Mouse (Mus musculus): ENCODE data around the gene Lad1. TPM values are rescaled to one million over a fixed set of nuclear protein-coding genes. Genes with fewer than 3 reads are reported as not detected.

Lad1 gene
- polyA plus RNA-seq, 1 experiment from 2014 or later, result 1.3 TPM

DNA sequence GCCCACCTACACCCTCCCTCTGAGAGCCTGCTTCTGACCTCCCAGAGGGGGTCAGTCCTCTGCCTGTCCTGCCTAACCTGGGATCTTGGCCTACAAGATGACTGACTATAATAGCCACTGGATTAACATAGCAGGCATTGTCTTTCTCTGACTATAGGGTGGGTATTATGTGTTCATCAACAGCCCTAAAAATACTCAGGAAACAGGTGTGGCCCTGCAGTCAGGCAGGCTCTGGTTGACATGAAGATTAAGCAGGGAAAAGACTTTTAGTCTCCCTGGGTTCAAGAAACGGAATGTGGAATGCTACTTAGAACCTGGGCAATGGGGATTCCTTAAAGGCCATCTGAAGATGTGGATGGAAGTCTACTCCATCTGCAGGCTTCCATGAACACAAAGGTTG lies 19.9 kb upstream of the Lad1 start:
- DNase-seq (ENCODE audit: low spot score), result no peak
- Histone ChIP-seq H3K9ac (ENCODE audit: low read depth, low read length) (no peak overlapping the region), H3K27me3 (ENCODE audit: control insufficient read depth, insufficient read depth, low read length) (peaks cover 4% of the 10 kb centered on the region), H3K27ac (ENCODE audit: low read depth, low read length) (no peak overlapping the region), H3K9me3 (ENCODE audit: control insufficient read depth, low read length) (no peaks in the 10 kb centered on the region), H3K4me2 (replicated peaks; ENCODE audit: low read depth, low read length) (no peak overlapping the region), H3K4me3 (ENCODE audit: low read depth, low read length) (no peak overlapping the region), H3K4me1 (replicated peaks; ENCODE audit: control insufficient read depth, insufficient read depth, low read length) (peaks cover 5% of the 10 kb centered on the region; the same call in 1 of the 2 replicates), H3K36me3 (ENCODE audit: control insufficient read depth, insufficient read depth, low read length) (no peaks in the 10 kb centered on the region)
- WGBS, result 86% methylated on average over 1 of the region's 1 CpGs
- ATAC-seq (ENCODE audit: low FRiP score), result no peak

GRCm38 (mm10) chr1:135799109-135799627 lies 19.2 kb upstream of the Lad1 start:
- Histone ChIP-seq H3K27me3 (ENCODE audit: control insufficient read depth, insufficient read depth, low read length) (no peaks in the 10 kb centered on the region; the same call in 1 of the 2 replicates), H3K36me3 (ENCODE audit: control insufficient read depth, insufficient read depth, low read length) (no peaks in the 10 kb centered on the region), H3K4me1 (replicated peaks; ENCODE audit: control insufficient read depth, insufficient read depth, low read length) (peaks cover 5% of the 10 kb centered on the region; the same call in 1 of the 2 replicates), H3K27ac (ENCODE audit: low read depth, low read length) (no peak overlapping the region), H3K9me3 (ENCODE audit: control insufficient read depth, low read length) (no peaks in the 10 kb centered on the region), H3K9ac (ENCODE audit: low read depth, low read length) (no peak overlapping the region), H3K4me2 (replicated peaks; ENCODE audit: low read depth, low read length) (no peak overlapping the region), H3K4me3 (ENCODE audit: low read depth, low read length) (no peak overlapping the region)
- 73% methylated on average over 8 of the region's 8 CpGs for WGBS
- no peak for ATAC-seq (ENCODE audit: low FRiP score)
- no peak for DNase-seq (ENCODE audit: low spot score)

DNA sequence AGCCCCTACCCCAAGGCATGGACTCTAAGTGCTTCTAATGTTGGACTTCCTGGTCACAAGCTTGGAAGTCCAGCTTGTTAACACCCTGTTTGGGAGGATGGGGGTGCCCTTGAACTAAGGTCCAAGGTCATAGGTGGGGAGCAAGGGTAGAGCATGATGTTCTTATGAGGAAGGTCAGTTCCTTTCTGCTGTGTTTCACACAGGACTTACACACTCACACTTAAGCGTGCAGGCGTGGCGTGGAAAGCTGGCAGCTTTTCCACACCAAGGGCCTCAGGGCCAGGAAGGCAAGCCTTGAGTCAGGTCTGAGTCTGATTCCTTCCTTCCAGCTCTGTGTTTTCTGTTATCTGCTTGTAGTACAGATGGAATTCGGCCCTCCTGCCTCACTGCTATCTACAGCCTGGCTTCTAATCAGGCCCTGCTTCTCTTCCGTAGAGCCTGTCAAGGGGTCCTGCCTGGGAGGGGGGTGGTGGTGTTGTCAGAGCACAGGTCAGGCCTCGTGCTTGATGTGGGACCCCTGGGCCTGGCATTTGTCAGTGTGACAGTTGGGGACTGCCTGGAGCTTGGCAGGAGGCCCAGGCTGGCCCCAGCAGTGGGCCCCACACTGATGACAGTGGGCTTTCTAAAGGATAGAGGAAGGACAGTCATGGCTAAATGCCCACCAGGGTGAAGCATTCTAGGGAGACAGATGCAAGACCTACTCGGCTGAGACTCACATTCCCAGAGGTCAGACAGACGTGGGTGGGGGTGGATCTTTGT lies 18.0 kb upstream of the Lad1 start:
- ATAC-seq (ENCODE audit: low FRiP score) (0 out of 2 replicates have a peak, but pooled peaks have one; percentile 35), DNase-seq (ENCODE audit: low spot score) (no peak)
- H3K4me2 ChIP-seq (replicated peaks; ENCODE audit: low read depth, low read length), result no peak overlapping the region
- no peak overlapping the region for H3K9ac ChIP-seq (ENCODE audit: low read depth, low read length)
- WGBS, result 44% methylated on average over 8 of the region's 8 CpGs
- H3K27me3 ChIP-seq (ENCODE audit: control insufficient read depth, insufficient read depth, low read length), result no peaks in the 10 kb centered on the region; the same call in 1 of the 2 replicates
- no peak overlapping the region for H3K27ac ChIP-seq (ENCODE audit: low read depth, low read length)
- no peaks in the 10 kb centered on the region for H3K9me3 ChIP-seq (ENCODE audit: control insufficient read depth, low read length)
- no peaks in the 10 kb centered on the region for H3K36me3 ChIP-seq (ENCODE audit: control insufficient read depth, insufficient read depth, low read length)
- H3K4me3 ChIP-seq (ENCODE audit: low read depth, low read length), result no peak overlapping the region
- 0 out of 2 replicates have a peak, but pooled peaks cover 5% of the 10 kb centered on the region for H3K4me1 ChIP-seq (replicated peaks; ENCODE audit: control insufficient read depth, insufficient read depth, low read length)

- Histone ChIP-seq H3K36me3 (ENCODE audit: control insufficient read depth, insufficient read depth, low read length) (no peaks in the 10 kb centered on the region), H3K9ac (ENCODE audit: low read depth, low read length) (no peak overlapping the region), H3K9me3 (ENCODE audit: control insufficient read depth, low read length) (no peaks in the 10 kb centered on the region), H3K27ac (ENCODE audit: low read depth, low read length) (no peak overlapping the region), H3K4me2 (replicated peaks; ENCODE audit: low read depth, low read length) (no peak overlapping the region), H3K4me1 (replicated peaks; ENCODE audit: control insufficient read depth, insufficient read depth, low read length) (no peaks in the 10 kb centered on the region), H3K4me3 (ENCODE audit: low read depth, low read length) (no peak overlapping the region), H3K27me3 (ENCODE audit: control insufficient read depth, insufficient read depth, low read length) (no peaks in the 10 kb centered on the region)
- ATAC-seq (ENCODE audit: low FRiP score) (no peak), DNase-seq (ENCODE audit: low spot score) (no peak)
- WGBS, result 53% methylated on average over 10 of the region's 10 CpGs
Measured at GRCm38 (mm10) chr1:135807546-135807945, 10.9 kb upstream of the Lad1 start.

- Histone ChIP-seq H3K27ac (ENCODE audit: low read depth, low read length) (no peak overlapping the region), H3K27me3 (ENCODE audit: control insufficient read depth, insufficient read depth, low read length) (no peaks in the 10 kb centered on the region), H3K4me1 (replicated peaks; ENCODE audit: control insufficient read depth, insufficient read depth, low read length) (no peaks in the 10 kb centered on the region), H3K4me2 (replicated peaks; ENCODE audit: low read depth, low read length) (no peak overlapping the region), H3K36me3 (ENCODE audit: control insufficient read depth, insufficient read depth, low read length) (no peaks in the 10 kb centered on the region), H3K9me3 (ENCODE audit: control insufficient read depth, low read length) (no peaks in the 10 kb centered on the region), H3K4me3 (ENCODE audit: low read depth, low read length) (no peak overlapping the region), H3K9ac (ENCODE audit: low read depth, low read length) (no peak overlapping the region)
- WGBS, result 80% methylated on average over 2 of the region's 2 CpGs
- ATAC-seq (ENCODE audit: low FRiP score) (no peak), DNase-seq (ENCODE audit: low spot score) (no peak)
Measured at GRCm38 (mm10) chr1:135810180-135810579, 8.2 kb upstream of the Lad1 start.

- Histone ChIP-seq H3K27me3 (ENCODE audit: control insufficient read depth, insufficient read depth, low read length) (no peaks in the 10 kb centered on the region), H3K27ac (ENCODE audit: low read depth, low read length) (no peak overlapping the region), H3K36me3 (ENCODE audit: control insufficient read depth, insufficient read depth, low read length) (no peaks in the 10 kb centered on the region), H3K4me1 (replicated peaks; ENCODE audit: control insufficient read depth, insufficient read depth, low read length) (no peaks in the 10 kb centered on the region), H3K9ac (ENCODE audit: low read depth, low read length) (no peak overlapping the region), H3K4me3 (ENCODE audit: low read depth, low read length) (no peak overlapping the region), H3K9me3 (ENCODE audit: control insufficient read depth, low read length) (no peaks in the 10 kb centered on the region), H3K4me2 (replicated peaks; ENCODE audit: low read depth, low read length) (no peak overlapping the region)
- ATAC-seq (ENCODE audit: low FRiP score) (no peak), DNase-seq (ENCODE audit: low spot score) (peak; percentile 93)
- 37% methylated on average over 7 of the region's 7 CpGs for WGBS
Measured at GRCm38 (mm10) chr1:135811016-135811646, 7.3 kb upstream of the Lad1 start.

- H3K4me2 ChIP-seq (replicated peaks; ENCODE audit: low read depth, low read length), result no peak overlapping the region
- H3K9ac ChIP-seq (ENCODE audit: low read depth, low read length), result no peak overlapping the region
- no peaks in the 10 kb centered on the region for H3K4me1 ChIP-seq (replicated peaks; ENCODE audit: control insufficient read depth, insufficient read depth, low read length)
- ATAC-seq (ENCODE audit: low FRiP score), result no peak
- peaks cover 6% of the 10 kb centered on the region for H3K27me3 ChIP-seq (ENCODE audit: control insufficient read depth, insufficient read depth, low read length)
- no peak overlapping the region for H3K4me3 ChIP-seq (ENCODE audit: low read depth, low read length)
- no peaks in the 10 kb centered on the region for H3K9me3 ChIP-seq (ENCODE audit: control insufficient read depth, low read length)
- H3K27ac ChIP-seq (ENCODE audit: low read depth, low read length), result no peak overlapping the region
- H3K36me3 ChIP-seq (ENCODE audit: control insufficient read depth, insufficient read depth, low read length), result no peaks in the 10 kb centered on the region
- no peak for DNase-seq (ENCODE audit: low spot score)
- 86% methylated on average over 3 of the region's 3 CpGs for WGBS
Measured at GRCm38 (mm10) chr1:135812205-135812604, 6.2 kb upstream of the Lad1 start.

GRCm38 (mm10) chr1:135812618-135813017 lies 5.8 kb upstream of the Lad1 start:
- WGBS, result 53% methylated on average over 2 of the region's 2 CpGs
- ATAC-seq (ENCODE audit: low FRiP score) (no peak), DNase-seq (ENCODE audit: low spot score) (no peak)
- Histone ChIP-seq H3K27ac (ENCODE audit: low read depth, low read length) (no peak overlapping the region), H3K4me1 (replicated peaks; ENCODE audit: control insufficient read depth, insufficient read depth, low read length) (no peaks in the 10 kb centered on the region), H3K4me2 (replicated peaks; ENCODE audit: low read depth, low read length) (no peak overlapping the region), H3K27me3 (ENCODE audit: control insufficient read depth, insufficient read depth, low read length) (peaks cover 11% of the 10 kb centered on the region), H3K4me3 (ENCODE audit: low read depth, low read length) (no peak overlapping the region), H3K9ac (ENCODE audit: low read depth, low read length) (no peak overlapping the region), H3K9me3 (ENCODE audit: control insufficient read depth, low read length) (no peaks in the 10 kb centered on the region), H3K36me3 (ENCODE audit: control insufficient read depth, insufficient read depth, low read length) (no peaks in the 10 kb centered on the region)

Data from hindbrain, embryonic 11.5 days (tissue).